Mouse (Mus musculus) left cerebral cortex, postnatal 10 days (tissue): ENCODE data around the gene Chka. TPM values are rescaled to one million over a fixed set of nuclear protein-coding genes. Genes with fewer than 3 reads are reported as not detected.
A peak's percentile ranks its signal among the peaks of the same experiment; 100 is the strongest.

Experiments
- DNase-seq, 2 experiments: peaks; one replicate each; pipeline ENCODE4 v3.0.0; 2021 to 2022; ENCODE audit warnings: low spot score in 2 of 2, mixed read lengths in 1 of 2; ENCODE audit errors: extremely low spot score in 1 of 2
- intact Hi-C: fragments of 180-260 bp; cut with DNase I; formaldehyde crosslinking; loops from one replicate; pipeline ENCODE4 v1.15.1; 2025
- total RNA-seq, 2 experiments: library from RNA; stranded (reverse); gene quantifications; 2 replicates each; pipeline ENCODE4 v1.2.3; 2021

The Chka gene
- total RNA-seq = 10 to 100 TPM; 77.3 to 93.0 TPM

DNA sequence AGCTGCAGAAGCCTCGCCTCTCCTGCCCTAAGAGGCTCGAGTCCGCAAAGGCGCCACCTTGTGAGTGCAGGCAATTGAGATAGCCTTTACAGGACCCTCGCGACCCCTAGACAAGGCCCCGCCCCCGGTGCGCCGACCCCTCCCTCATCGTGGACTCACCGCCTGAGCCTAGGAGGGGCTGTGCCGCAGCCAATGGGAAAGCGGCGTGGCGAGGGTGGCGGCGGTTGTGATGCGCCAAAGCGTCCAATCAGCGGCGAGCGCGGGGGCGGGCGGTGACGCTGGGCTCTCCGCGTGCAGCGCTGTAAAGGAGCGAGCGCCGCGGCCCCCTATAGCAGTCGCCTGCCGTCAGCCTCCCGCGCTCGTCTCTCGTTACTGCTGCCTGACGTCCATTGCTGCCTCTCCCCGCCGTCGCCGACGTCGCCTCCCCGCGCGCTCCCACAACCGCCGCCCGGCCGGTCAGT is at the start of gene Chka:
Gene Chka, plus strand, starts transcription at position 272 of the 461 bp plus-strand sequence.
- peak; percentile 97 to 99 for DNase-seq
- intact Hi-C loops = no loop called here

DNA sequence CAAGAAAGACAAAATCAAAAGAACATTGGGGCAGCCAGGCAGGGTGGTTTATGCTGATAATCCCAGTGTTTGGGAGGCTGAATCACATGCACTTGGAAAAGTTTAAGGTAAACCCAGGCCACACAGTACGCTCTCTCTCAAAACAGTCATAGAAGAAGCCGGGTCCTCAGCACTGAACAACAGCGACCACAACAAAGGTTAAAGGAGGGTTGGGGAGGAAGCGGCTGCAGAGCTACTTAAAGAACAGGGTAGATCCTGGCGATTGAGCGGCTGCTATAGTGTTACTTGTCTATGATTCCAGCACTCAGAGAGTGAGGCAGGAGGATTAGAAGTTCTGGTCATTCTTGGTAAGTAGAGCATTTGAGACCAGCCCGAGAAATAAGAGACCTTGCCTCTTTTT is 46.0 kb upstream of the Chka start:
- DNase-seq = no peak

DNA sequence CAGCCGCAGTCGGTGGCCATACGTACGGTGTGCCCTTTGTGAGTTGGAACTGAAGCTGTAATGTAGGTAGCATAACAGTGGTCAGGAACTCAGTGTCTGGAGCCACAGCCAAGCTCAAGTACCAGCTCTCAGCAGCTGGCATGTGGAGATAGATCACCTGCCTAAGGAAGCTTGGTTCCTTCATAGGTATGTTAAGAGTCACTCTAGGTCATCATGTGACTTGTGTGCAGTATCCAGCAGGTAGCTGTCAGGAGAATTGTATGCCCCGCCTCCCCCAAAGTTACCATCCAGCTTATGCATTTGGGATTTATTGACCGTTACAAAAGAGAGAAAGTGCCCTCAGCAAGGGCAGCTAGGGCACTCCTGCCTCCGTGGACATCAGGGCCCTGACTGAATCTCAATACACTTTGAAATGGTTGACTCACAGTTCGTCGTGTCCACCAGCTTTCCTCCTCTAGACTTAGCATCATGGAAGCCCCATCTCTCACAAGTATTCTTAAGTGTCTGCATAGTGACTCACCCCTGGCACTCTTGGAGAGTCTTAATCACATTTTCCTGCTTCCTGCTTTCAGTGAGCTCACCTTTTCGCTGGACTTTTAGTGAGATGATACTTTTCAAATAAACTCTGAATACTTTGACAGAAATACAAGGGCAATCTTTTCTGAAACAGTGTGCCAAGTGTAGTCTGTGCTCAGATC is 40.9 kb upstream of the Chka start:
- DNase-seq = no peak
- intact Hi-C loops = no loop called here

More for the DNA sequence above, 46.0 kb upstream of the Chka start:
- intact Hi-C loops = no loop called here

DNA sequence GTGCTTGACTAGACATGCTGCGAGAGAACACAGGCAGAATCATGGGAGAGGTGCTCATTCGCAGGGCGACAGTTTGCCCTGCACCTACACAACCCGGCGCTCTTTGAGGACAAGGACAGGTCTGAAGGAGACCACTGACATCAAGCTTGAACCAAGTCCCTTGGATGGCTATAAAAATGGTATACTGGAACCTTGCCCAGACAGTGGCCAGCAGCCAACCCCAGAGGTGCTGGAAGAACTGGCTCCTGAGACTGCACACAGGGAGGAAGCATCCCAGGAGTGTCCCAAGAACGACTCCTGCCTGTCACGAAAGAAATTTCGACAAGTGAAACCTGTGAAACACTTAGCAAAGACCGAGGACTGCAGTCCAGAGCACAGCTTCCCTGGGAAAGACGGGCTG is 37.1 kb upstream of the Chka start:
- no peak for DNase-seq
- intact Hi-C loops = no loop called here

DNA sequence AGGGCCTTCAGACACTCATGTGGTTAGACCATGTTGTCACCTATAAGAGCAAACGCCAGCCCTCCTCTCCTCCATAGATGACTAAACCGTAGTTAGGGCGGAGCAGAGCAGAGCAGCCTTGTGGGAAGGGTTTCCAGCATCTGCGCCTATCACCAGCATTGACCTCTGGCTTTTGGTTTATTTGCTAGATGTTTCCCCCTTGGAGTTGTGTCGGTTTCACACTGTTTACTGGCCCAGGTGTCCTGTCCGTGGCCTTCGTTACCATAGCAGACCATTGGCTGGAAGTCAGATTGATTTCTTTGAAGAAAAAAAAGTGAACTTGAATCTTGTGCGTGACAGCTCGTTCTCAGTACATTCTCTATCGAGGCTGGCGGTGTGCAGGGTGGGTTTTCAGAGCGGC is 35.7 kb upstream of the Chka start:
- intact Hi-C loops = no loop called here
- no peak for DNase-seq

DNA sequence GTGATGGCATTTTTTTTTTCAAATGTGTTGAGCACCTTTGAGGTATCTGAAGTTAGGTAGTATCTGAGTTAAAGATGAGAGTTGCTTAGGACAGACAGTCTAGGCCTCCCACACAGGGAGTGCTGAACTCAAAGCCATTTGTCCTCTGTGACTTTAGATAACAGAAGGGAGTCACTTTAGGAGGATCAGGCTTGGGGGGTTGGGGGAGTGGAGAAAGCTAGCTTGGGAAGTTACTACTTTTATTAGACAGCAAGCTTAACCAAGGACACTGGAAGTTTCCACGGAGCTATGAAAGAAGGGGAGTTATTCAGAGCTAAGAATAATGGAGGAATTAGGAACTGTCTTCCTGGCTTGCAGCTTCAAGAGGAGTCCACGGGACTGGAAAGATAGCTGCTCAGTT is 32.5 kb upstream of the Chka start:
- DNase-seq = no peak
- intact Hi-C loops = no loop called here

DNA sequence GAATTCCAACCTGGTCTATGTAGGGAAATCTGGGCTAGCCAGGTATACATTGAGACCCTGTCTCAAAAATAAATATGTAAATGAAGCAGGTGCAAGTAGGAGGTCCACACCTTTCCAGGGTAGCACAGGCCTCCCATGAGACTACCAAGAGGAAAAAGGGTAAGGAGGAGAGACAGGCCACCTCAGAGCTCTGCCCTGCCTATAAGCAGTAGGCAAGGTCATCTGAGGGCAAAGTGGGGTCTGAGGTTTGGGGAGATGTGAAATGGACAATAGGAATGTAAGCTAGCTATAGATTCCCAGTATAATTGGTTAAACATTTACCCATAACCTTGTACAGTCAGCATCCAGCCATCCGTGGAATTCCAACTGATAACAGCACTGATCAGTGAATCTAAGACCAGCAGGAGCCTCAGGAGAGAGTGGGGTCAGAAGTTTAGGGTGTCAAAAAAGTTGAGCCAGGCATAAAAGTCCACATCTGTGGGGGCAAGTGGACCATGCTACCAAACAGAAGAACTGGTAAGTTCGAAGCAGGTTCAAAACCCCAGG is 31.6 kb upstream of the Chka start:
- DNase-seq = no peak
- intact Hi-C loops = no loop called here

DNA sequence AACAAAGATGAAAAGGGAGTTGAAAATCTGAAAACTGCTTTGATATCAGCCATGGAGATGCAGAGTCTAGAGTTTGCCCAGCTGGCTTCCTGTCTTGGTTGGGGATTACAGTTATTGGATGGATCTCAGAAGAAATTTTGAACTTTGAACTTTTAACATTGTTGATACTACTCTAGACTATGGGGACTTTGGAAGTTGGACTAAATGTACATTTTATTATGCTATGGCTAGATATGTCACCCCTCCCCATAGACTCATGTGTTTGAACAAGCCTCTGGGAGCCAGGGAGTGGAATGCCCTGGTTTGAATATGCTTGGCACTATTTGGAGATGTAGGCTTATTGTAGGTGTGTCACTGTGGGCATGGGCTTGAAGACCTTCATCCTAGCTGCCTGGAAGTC is 26.5 kb upstream of the Chka start:
- intact Hi-C loops = no loop called here
- no peak for DNase-seq

DNA sequence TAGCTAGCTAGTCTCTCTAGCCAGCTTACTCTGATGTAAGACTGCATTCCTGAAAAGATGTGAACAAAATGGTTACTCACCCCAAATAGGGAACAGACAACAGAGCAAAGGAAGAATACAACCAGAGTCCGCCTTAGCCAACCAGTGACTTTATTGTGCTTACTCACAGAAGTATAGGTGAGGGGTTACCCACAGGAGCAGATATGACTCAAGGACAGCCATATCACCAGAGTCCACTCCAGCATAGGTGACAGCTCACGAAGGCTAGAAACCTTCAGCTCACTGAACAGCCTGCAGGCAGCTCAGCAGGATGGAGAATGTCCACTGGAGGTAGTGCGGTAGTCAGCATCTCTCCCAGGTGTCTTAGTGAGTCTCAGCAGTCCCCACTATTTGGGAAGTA is 21.7 kb upstream of the Chka start:
- intact Hi-C loops = no loop called here
- DNase-seq = no peak

DNA sequence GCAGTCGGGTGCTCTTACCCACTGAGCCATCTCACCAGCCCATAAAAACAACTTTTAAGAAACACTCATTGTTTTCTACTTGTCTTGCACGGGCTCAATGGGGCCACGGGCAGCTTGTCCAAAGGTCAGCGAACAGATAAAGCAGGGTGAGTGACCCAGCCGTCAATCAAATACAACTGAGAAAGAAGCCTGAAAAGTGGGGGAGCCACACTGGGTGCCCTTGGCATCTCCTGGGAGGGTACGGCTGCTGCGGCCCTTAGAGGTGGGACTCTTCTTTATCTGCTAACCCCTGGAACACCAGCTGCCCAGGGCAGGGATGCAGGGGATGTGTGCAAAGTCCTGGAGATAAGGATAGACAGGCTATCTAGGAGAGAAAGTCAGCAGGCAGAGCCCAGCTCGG is 19.9 kb upstream of the Chka start:
- intact Hi-C loops = no loop called here
- no peak for DNase-seq

DNA sequence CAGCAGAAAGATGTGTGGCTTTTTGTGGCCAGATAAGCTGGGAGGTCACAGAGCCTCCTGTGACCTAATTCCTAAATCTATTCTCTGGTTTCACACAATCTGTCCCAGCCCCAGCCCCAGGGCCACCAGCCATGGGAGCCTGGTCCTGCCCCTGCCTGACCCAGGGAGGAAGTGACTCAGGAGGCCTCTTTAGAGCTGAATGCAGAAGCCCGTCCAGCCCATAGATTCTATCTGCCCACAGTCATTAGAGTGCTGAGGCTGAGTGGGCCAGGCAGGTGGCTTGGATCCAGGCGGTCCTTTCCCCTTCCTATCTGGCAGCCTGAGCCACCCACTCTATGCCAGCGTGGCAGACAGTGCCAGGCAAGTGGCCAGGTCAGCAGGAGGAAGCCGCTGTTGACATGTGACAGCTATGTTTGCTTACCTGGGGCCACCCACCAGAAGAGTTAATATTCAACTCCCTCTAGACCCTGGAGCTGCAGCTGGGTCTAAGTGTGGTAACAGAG is 18.7 kb upstream of the Chka start:
- intact Hi-C loops = no loop called here
- peak in 1 of 2 experiments; percentile 47 for DNase-seq

DNA sequence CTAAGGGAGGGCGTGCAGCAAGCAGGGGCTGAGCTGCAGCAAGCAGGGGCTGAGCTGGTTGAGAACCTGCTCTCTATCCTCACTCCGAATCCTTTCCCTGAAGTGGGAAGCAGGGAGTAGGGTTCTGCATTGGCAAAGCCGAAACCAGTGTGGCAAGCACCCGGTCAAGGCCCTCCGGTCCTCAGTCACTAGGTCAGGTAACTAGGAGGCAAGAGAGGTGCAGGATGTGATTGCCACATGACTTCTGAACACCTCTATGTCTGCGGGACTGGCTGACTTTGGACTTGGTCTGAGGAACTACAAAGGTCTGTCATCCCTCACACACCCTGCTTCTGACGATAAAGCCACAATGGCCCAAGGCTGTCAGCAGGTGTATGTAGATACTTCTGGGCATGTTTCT is 17.3 kb upstream of the Chka start:
- no peak for DNase-seq
- intact Hi-C loops = no loop called here

DNA sequence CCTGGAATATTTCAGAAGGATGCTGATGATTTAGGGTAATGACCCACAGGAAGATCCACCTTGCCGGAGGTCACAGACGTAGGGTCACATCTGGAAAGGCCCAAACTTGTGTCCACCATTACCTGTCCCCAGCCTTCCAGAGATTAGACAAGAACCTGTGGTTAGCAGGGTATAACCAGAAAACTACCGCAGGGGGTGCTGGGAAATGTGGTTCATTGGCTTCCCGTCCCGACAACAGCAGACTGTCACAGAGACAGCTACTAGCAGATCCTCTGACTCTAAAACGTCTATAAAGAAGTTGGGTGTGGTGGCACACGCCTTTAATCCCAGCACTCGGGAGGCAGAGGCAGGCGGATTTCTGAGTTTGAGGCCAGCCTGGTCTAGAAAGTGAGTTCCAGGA is 14.8 kb upstream of the Chka start:
- no peak for DNase-seq
- intact Hi-C loops = no loop called here

DNA sequence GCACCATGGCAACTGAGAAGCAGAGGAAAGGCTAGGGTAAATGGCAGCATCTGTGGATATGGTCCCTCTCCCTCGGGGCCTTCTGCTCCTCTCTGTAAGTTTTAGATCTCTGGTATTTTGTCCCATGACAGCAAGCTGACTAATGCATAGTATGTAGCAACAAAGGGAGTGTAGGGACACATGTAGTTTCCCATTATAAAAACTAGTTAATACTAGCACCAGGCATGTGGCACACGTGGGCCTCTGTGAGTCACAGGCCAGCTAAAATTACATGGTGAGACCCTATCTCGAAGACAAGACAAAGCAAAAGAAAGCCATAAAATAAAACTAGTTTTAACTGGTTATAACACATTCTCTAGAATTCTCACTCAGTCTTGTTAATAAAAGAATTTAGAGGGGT is 12.6 kb upstream of the Chka start:
- intact Hi-C loops = no loop called here
- no peak for DNase-seq

DNA sequence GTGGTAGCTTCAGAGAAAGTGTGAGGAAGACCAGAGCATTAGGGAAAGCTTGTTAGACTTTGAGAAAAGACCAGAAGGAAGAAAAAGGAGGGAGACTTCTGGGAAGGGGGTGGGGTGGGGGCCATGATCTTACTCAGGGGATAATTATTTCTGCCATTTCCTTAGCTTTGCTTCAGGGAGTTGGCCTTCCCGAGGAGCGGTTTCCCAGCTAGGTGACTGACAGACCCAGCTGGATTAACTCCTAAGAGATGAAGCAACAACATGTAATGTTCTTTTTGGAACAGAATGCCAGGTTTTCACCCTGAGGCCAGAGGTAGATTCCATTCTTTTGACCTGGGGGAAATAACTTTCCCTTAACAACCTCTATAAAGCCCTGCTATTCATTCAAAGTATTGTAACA is 11.9 kb upstream of the Chka start:
- intact Hi-C loops = no loop called here
- DNase-seq = no peak

DNA sequence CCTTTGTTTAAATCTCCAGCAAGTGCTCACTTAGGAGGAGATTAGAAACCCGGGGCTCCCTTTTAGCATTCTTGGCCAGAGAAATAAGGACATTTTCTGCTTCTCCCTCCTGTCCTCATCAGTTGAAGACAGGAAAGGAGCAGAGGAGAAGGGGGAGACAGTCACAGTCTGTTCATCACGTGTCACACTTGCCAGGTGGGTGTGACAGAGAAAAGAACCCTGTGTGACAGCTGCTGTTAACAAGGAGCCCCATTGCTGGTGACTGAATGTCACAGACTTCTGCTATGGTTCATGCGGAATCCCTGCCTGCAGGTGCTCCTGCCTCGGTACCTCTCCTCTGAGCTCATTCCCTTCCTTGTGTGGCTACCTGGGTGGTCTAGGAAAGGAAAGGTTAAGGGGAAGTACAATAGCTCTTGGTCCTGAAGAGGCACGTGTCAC is 11.3 kb upstream of the Chka start:
- intact Hi-C loops = no loop called here
- no peak for DNase-seq

DNA sequence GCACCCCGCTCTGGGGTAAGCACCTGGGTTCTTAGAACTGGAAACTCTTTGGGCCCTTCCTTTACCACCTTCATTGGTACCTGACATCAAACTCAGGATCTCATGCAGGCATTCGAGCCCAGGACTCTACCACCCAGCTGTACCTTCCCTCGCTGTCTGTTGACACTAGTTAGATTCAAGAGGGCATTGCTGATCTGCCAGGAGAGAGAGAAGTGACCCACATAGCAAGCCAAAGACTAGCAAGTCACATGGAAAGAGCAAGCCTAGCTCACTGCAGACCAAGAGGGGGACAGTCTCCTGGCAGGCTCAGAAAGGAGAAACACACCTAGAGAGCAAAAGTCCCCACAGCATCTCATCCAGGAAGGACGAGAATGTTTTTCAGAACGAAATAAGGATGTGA is 10.9 kb upstream of the Chka start:
- intact Hi-C loops = no loop called here
- no peak for DNase-seq

DNA sequence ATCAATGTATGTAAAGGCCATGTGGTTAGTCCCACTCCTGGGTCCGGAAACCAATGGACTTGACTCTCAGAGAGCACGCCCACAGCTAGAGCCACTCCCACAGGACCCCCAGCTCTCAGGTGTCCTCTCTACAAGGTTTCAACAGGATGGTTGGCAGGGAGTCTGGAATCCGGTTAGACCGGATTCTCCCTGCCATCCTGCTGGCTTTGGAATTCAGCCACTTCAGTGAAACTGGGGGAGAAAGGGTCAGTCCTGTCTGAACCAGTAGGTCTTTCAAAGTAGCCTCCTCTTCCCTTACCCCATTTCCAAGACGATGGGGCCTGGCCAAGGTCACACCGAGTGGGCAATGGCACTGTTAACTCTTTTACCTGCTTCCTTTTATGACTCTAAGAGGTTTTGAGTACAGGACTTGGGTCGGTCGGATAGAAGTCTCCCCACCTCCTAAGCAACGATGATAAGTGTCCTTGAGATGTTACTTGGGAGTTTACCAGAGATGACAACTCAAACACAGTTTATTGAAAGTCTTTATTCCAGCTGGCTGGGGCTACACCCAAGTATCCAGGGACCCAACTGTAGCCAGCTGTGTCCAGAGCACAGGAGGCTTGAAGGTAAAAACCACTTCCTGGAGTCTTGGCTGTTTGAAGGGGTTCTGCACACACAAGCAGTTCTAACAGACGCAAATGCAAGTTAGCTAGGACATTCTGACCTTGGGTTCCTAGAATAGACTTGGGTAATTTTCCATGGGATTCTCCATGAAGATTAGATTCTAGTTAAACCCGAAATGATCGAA is 9.0 kb upstream of the Chka start:
- intact Hi-C loops = no loop called here
- no peak for DNase-seq

DNA sequence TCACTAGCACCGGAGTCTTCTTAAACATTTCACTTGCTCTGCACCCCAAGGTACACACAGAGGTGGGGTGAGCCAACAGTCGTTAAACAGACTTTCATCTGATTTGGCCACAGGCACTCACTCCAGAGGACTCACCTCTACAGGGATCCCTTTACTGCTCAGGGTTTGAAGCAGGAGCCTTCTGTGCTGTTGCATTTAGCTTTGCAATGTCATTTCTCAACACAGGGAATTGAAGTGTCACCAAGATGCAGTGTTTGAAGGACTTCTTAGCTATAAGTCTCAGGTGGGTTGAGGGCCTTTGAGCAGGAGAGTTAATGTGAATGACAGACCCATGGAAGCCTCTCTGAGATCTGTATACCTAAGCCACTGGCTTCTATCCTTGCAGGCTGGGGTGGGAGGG is 7.9 kb upstream of the Chka start:
- intact Hi-C loops = no loop called here
- no peak for DNase-seq

DNA sequence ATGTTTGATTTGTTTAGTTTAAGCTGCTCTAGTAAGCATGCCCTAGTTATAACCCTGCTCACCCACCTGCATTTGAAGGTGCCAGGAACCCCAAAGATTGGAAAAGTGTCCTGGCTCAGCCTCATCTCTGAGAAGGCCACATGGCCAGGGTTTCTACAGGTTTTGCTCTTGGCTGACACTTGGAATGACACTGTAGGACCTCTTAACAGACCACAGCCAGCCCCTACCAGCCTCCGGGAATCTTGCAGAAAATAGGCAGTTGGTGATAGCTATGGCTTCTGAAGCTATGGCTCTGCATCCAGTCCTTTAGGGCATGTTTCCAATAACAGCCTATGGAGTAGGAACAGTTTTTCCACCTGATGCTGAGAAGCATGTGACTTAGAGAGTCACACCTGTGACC is 6.7 kb upstream of the Chka start:
- intact Hi-C loops = no loop called here
- no peak for DNase-seq
